Mouse (Mus musculus) neutrophil, adult 59 days (primary cell): Measurements from ENCODE around the gene Amn. TPM values are rescaled to one million over a fixed set of nuclear protein-coding genes. Genes with fewer than 3 reads are reported as not detected.

Experiments
- total RNA-seq, 2 experiments: library from RNA; stranded (reverse); gene quantifications; 1 replicate in 1 of 2; 2 replicates in 1 of 2; pipeline ENCODE4 v1.2.4; 2023

Amn gene
- under 1 TPM; 0.27 to 0.66 TPM for total RNA-seq

DNA sequence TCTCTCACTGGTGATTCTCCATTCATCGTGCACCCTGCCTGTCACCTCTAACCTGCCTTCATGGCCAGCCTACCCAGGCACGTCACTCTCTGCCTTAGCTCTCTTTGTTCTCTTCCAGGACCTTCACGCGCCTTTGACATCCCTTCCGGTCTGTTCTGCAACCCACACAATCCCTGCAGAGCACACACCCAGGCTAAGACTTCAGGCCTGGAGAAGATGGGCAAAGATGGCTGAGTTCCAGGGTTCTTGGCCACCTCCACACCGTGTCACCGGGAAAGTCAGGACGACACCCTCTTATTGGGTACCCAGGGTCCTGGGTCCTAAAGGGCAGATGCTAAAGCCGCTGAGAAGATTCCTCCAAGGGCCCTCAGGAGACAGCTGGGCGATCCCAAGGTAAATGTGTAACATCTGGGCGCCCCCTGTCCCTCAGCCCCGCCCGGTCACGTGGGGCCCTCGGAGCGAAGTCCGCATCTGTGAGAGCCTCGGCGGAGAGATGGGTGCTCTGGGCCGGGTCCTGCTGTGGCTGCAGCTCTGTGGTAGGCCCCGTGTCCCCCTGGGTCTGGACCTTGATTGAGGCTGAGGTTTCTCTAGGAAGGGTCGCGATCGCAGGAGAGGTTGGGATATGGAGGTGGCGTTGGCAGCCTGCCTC, at the start of gene Amn:
TSS of gene Amn (plus strand) at position 467 of the 649 bp plus-strand sequence.

Other genes starting within 250 kb of the Amn start
- gene Rcor1, start 231.7 kb upstream of the Amn start, total RNA-seq, result 10 to 100 TPM; 39.4 to 41.0 TPM
- 10 to 100 TPM; 40.8 to 45.8 TPM for gene Traf3, start 104.7 kb upstream of the Amn start, total RNA-seq
- gene 4930595D18Rik, start 86.6 kb upstream of the Amn start, total RNA-seq, result not detected
- 10 to 100 TPM; 11.5 to 18.4 TPM for gene Cdc42bpb, start 106.6 kb downstream of the Amn start, total RNA-seq
- gene Lbhd2, start 135.7 kb downstream of the Amn start, total RNA-seq, result not detected
- under 1 TPM; 0.38 to 0.77 TPM for gene Exoc3l4, start 145.9 kb downstream of the Amn start, total RNA-seq
- gene Tnfaip2, start 171.4 kb downstream of the Amn start, total RNA-seq, result 100 to 1,000 TPM; 216 to 263 TPM
- gene Gm266, start 214.7 kb downstream of the Amn start, total RNA-seq, result under 1 TPM in 1 of 2 experiments, not detected in 1; 0.31 TPM